Mouse (Mus musculus) heart, adult 2 months (tissue): Measurements from ENCODE around the gene Fam171a2.

ENCODE experiments used
- CTCF ChIP-seq: fragments of 200-600 bp; IDR thresholded peaks from 2 replicates; pipeline ENCODE4 v1.8.1; 2022; ENCODE audit warnings: antibody characterized with exemption, mild to moderate bottlenecking, moderate library complexity
- EP300 ChIP-seq: fragments of 200-500 bp; IDR thresholded peaks from 2 replicates; pipeline ENCODE4 v1.6.1; 2011; ENCODE audit warnings: low read depth, low read length, control low read depth; ENCODE audit not compliant: insufficient read depth
- POLR2A ChIP-seq: fragments of 200-500 bp; IDR thresholded peaks from 2 replicates; pipeline ENCODE4 v1.6.1; 2011; ENCODE audit warnings: mild to moderate bottlenecking, low read depth, low read length, control low read depth; ENCODE audit not compliant: insufficient read depth

DNA sequence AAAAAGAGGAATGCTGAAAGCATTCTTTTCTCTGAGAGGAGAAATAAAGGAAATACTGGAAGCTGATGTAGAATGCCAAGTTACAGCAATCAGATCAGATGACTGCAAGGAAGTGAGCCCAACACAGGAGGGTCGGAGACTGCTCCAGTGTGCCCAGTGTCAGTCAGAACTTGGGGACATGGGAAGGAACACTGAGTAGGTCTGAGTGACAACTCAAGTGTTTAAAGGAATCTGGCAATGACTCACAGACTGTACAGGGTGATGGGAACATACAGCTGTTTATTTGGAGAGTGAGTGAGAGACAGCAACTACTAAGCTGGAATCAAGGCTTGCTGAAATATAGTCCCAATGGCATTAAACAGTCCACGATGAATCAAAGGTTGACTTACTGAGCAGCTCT, 48.7 kb upstream of the Fam171a2 start:
- TF ChIP-seq CTCF (no peak), POLR2A (no peak), EP300 (no peak)
